Mouse (Mus musculus): Measurements from ENCODE around the gene Vnn3. TPM values are rescaled to one million over a fixed set of nuclear protein-coding genes. Genes with fewer than 3 reads are reported as not detected.

The Vnn3 gene
- polyA plus RNA-seq, 1 experiment from 2014 or later, result 0.88 TPM

- no peak for DNase-seq (ENCODE audit: low spot score)
Observed at GRCm38 (mm10) chr10:23892987-23893386, 41.7 kb downstream of the Vnn3 start.

GRCm38 (mm10) chr10:23894601-23895349, 43.5 kb downstream of the Vnn3 start, which contains the start of gene Vnn1:
Vnn1 (plus strand) TSS chr10:23894688.
- DNase-seq (ENCODE audit: low spot score), result no peak

GRCm38 (mm10) chr10:23895376-23895775, 44.1 kb downstream of the Vnn3 start:
- no peak for DNase-seq (ENCODE audit: low spot score)

GRCm38 (mm10) chr10:23901119-23901518, 49.9 kb downstream of the Vnn3 start:
- no peak for DNase-seq (ENCODE audit: low spot score)

GRCm38 (mm10) chr10:23905661-23906060, 54.4 kb downstream of the Vnn3 start:
- no peak for DNase-seq (ENCODE audit: low spot score)

Other genes with a start within 250 kb of the Vnn3 start
- gene Rps12, start 64.2 kb upstream of the Vnn3 start, polyA plus RNA-seq (2015; fragmentation: Nextera tagmentation; extraction: Ambion mirVana), result 326 and 332 TPM in 2 replicates
- gene Slc18b1, start 54.5 kb upstream of the Vnn3 start, polyA plus RNA-seq (2015; fragmentation: Nextera tagmentation; extraction: Ambion mirVana), result 0.42 and 0.63 TPM in 2 replicates
- 0.07 and 0.15 TPM in 2 replicates for gene Vnn1, start 43.2 kb downstream of the Vnn3 start, polyA plus RNA-seq (2015; fragmentation: Nextera tagmentation; extraction: Ambion mirVana)
- not detected in 2 replicates for gene Taar1, start 68.9 kb downstream of the Vnn3 start, polyA plus RNA-seq (2015; fragmentation: Nextera tagmentation; extraction: Ambion mirVana)
- gene Taar2, start 87.1 kb downstream of the Vnn3 start, polyA plus RNA-seq (2015; fragmentation: Nextera tagmentation; extraction: Ambion mirVana), result not detected in 2 replicates
- not detected in 2 replicates for gene Taar3, start 98.1 kb downstream of the Vnn3 start, polyA plus RNA-seq (2015; fragmentation: Nextera tagmentation; extraction: Ambion mirVana)
- not detected in 2 replicates for gene Taar4, start 109.0 kb downstream of the Vnn3 start, polyA plus RNA-seq (2015; fragmentation: Nextera tagmentation; extraction: Ambion mirVana)
- gene Taar5, start 119.2 kb downstream of the Vnn3 start, polyA plus RNA-seq (2015; fragmentation: Nextera tagmentation; extraction: Ambion mirVana), result not detected in 2 replicates
- not detected in 2 replicates for gene Taar6, start 134.2 kb downstream of the Vnn3 start, polyA plus RNA-seq (2015; fragmentation: Nextera tagmentation; extraction: Ambion mirVana)
- gene Taar7a, start 142.0 kb downstream of the Vnn3 start, polyA plus RNA-seq (2015; fragmentation: Nextera tagmentation; extraction: Ambion mirVana), result not detected in 2 replicates
- not detected in 2 replicates for gene Taar7b, start 148.5 kb downstream of the Vnn3 start, polyA plus RNA-seq (2015; fragmentation: Nextera tagmentation; extraction: Ambion mirVana)
- not detected in 2 replicates for gene Taar7d, start 175.8 kb downstream of the Vnn3 start, polyA plus RNA-seq (2015; fragmentation: Nextera tagmentation; extraction: Ambion mirVana)
- not detected in 2 replicates for gene Taar7e, start 186.2 kb downstream of the Vnn3 start, polyA plus RNA-seq (2015; fragmentation: Nextera tagmentation; extraction: Ambion mirVana)
- gene Taar7f, start 198.0 kb downstream of the Vnn3 start, polyA plus RNA-seq (2015; fragmentation: Nextera tagmentation; extraction: Ambion mirVana), result not detected in 2 replicates
- gene Taar8a, start 225.0 kb downstream of the Vnn3 start, polyA plus RNA-seq (2015; fragmentation: Nextera tagmentation; extraction: Ambion mirVana), result not detected in 2 replicates
- gene Taar8b, start 240.8 kb downstream of the Vnn3 start, polyA plus RNA-seq (2015; fragmentation: Nextera tagmentation; extraction: Ambion mirVana), result not detected in 2 replicates